Mouse (Mus musculus) cerebellum, adult 2 months (tissue): ENCODE results near the gene Il17rc.
A peak's percentile ranks its signal among the peaks of the same experiment; 100 is the strongest.

Experiments used
- CTCF ChIP-seq: fragments of 200-500 bp; IDR thresholded peaks from 2 replicates; pipeline ENCODE4 v1.5.1; 2011; ENCODE audit warnings: low read depth, mild to moderate bottlenecking, control low read depth, low read length, moderate library complexity, borderline replicate concordance; ENCODE audit not compliant: insufficient read depth
- POLR2A ChIP-seq: fragments of 200-500 bp; IDR thresholded peaks from 2 replicates; pipeline ENCODE4 v1.6.1; 2011; ENCODE audit warnings: low read length, control low read depth, borderline replicate concordance; ENCODE audit not compliant: insufficient read depth

DNA sequence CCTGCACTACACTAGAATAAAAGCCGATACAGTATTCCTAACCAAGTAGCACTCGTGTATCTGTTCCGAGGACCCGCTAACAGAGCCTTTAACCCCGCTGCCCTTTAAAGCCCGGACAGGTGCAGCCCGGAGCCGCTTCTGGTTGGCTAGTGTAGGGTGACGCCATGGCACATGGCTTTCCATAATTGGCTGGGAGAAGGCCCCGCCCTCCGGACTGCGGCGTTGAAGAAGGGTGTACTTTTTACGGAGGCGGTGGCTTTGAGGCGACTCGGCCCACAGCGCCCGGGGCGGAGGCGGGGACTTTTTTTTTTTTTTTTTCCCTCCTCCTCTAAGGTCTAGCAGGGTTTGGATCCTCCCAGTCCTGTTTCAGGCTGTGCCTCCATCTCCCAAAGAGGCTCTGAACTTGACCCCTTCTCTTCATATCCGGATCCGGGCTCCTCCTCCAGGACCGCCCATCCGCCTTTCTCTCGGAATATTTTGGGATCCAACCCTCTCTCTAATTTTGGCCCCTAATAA lies 11.9 kb downstream of the Il17rc start, which contains the start of gene Creld1:
- TF ChIP-seq CTCF (no peak), POLR2A (peak; percentile 80; the same call in 1 of the 2 replicates)
